In the genomic region with DNA sequence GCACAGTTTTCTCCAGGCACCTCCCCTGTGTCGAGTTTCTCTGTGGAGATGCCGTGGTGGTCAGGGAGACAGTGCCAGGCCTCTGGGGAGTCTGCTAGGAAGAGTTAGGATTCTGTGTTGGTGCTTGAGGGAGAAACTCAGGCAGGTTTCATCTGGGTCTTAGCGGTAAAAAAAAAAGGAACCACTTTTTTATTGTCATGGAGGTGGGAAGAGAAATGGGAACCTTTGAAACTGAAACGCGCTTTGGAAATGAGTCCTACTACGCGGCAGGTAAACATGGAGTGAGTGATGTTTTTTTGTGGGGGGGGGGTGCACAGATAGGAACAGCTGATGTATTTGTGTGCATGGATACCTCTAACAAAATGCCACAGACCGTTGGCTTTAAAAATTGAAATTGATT, we compare ENCODE assay signal across 14 mouse cellular contexts. TPM values are rescaled to one million over a fixed set of nuclear protein-coding genes. Genes with fewer than 3 reads are reported as not detected.
DNase-seq lines count a peak whose midpoint lies in the region; ATAC-seq and TF ChIP-seq lines count a peak whose summit lies in the region.
"Had no signal": no experiment of that assay in that cellular context is flagged by ENCODE, and none has a peak within 500 bp of the region (broad histone marks: within the 10 kb centered on the region; RNA-seq: fewer than 3 reads in every experiment).

No protein-coding gene starts in this region.

- no peak for DNase-seq in liver, adult 2 months (ENCODE audit: extremely low read depth, low read depth, low spot score)
- no peak for DNase-seq in liver
- no peak for DNase-seq in liver, embryonic 14.5 days (ENCODE audit: low read depth in 3 of 3, low spot score in 3 of 3)
- DNase-seq in left cerebral cortex, adult 8-10 months (ENCODE audit: low spot score in 2 of 2), result no peak
- DNase-seq: thymus, adult 2 months had no signal

- peak overlapping the region; percentile 14 for H3K4me3 ChIP-seq in erythroblast, embryonic 14.5 days (replicated peaks)
- H3K4me3 ChIP-seq in liver, adult 2 months (ENCODE audit: insufficient read depth, low read depth, low read length), result no peak overlapping the region
- no peak overlapping the region for H3K4me3 ChIP-seq in bone marrow, adult 2 months (replicated peaks; ENCODE audit: control insufficient read depth, low read depth, low read length)
- no peak overlapping the region for H3K4me3 ChIP-seq in liver, embryonic 14.5 days (ENCODE audit: insufficient read depth in 1 of 2, low read depth in 2 of 2, low read length in 2 of 2)
- no peak overlapping the region for H3K4me3 ChIP-seq in heart, embryonic 12.5 days
- H3K4me3 ChIP-seq: hindbrain, embryonic 12.5 days; limb, embryonic 15.5 days; midbrain, embryonic 13.5 days; myocyte had no signal

- H3K4me2 ChIP-seq in liver, embryonic 14.5 days (ENCODE audit: low read depth), result peak overlapping the region; percentile 23
- H3K4me2 ChIP-seq in heart, embryonic 12.5 days, result no peak overlapping the region
- H3K4me2 ChIP-seq: hindbrain, embryonic 12.5 days; limb, embryonic 15.5 days; midbrain, embryonic 13.5 days had no signal

- no peak for TF ChIP-seq CTCF in liver, adult 2 months (IDR thresholded peaks at IDR 0.05; ENCODE audit: low read depth, low read length)
- TF ChIP-seq CTCF in bone marrow, adult 2 months (IDR thresholded peaks at IDR 0.05; ENCODE audit: control insufficient read depth, insufficient read depth, low read length), result no peak
- no peak for TF ChIP-seq CTCF in liver, embryonic 14.5 days (IDR thresholded peaks at IDR 0.05; ENCODE audit: low read depth)

- no peak for TF ChIP-seq EP300 in liver, embryonic 14.5 days (IDR thresholded peaks at IDR 0.05; ENCODE audit: low read depth)

- H3K9ac ChIP-seq in liver, adult 2 months (ENCODE audit: low read depth, low read length), result 0 out of 2 replicates have a peak overlapping the region, but pooled peaks have one; percentile 11
- 0 out of 2 replicates have a peak overlapping the region, but pooled peaks have one; percentile 24 for H3K9ac ChIP-seq in liver, embryonic 14.5 days (replicated peaks)
- H3K9ac ChIP-seq in heart, embryonic 12.5 days, result no peak overlapping the region
- H3K9ac ChIP-seq: hindbrain, embryonic 12.5 days; limb, embryonic 15.5 days; midbrain, embryonic 13.5 days had no signal

- no peaks in the 10 kb centered on the region for H3K9me3 ChIP-seq in erythroblast, embryonic 14.5 days (ENCODE audit: control insufficient read depth, low read length)
- H3K9me3 ChIP-seq in liver, embryonic 14.5 days (ENCODE audit: control insufficient read depth, low read length), result no peaks in the 10 kb centered on the region
- H3K9me3 ChIP-seq in heart, embryonic 12.5 days (replicated peaks), result 0 out of 2 replicates have a peak, but pooled peaks cover 6% of the 10 kb centered on the region
- H3K9me3 ChIP-seq: hindbrain, embryonic 12.5 days; limb, embryonic 15.5 days; midbrain, embryonic 13.5 days had no signal

- no peak for ATAC-seq in erythroblast, adult 5-6 weeks (replicated peaks; ENCODE audit: low FRiP score, poor library complexity, severe bottlenecking)
- no peak for ATAC-seq in liver, embryonic 14.5 days (ENCODE audit: insufficient read depth)
- no peak for ATAC-seq in heart, embryonic 12.5 days (ENCODE audit: insufficient number of reproducible peaks, low FRiP score)
- ATAC-seq: forebrain, embryonic 16.5 days; midbrain, embryonic 13.5 days had no signal

- no peaks in the 10 kb centered on the region for H3K27me3 ChIP-seq in erythroblast, embryonic 14.5 days (ENCODE audit: control insufficient read depth)
- H3K27me3 ChIP-seq in liver, adult 2 months (ENCODE audit: control insufficient read depth, insufficient read depth, low read length), result no peaks in the 10 kb centered on the region
- H3K27me3 ChIP-seq in liver, embryonic 14.5 days (ENCODE audit: control insufficient read depth, insufficient read depth, low read length), result no peaks in the 10 kb centered on the region
- H3K27me3 ChIP-seq in heart, embryonic 12.5 days (replicated peaks), result no peaks in the 10 kb centered on the region
- H3K27me3 ChIP-seq: hindbrain, embryonic 12.5 days; limb, embryonic 15.5 days had no signal

- H3K4me1 ChIP-seq in erythroblast, embryonic 14.5 days (ENCODE audit: control insufficient read depth), result peaks cover 96% of the 10 kb centered on the region
- H3K4me1 ChIP-seq in liver, adult 2 months (ENCODE audit: control insufficient read depth, insufficient read depth, low read length), result peaks cover 44% of the 10 kb centered on the region
- H3K4me1 ChIP-seq in bone marrow, adult 2 months (ENCODE audit: control insufficient read depth, insufficient read depth, low read length), result peaks cover 20% of the 10 kb centered on the region
- H3K4me1 ChIP-seq in liver, embryonic 14.5 days (replicated peaks; ENCODE audit: control insufficient read depth in 2 of 2, insufficient read depth in 2 of 2, low read length in 1 of 2), result peaks cover 62 to 71% of the 10 kb centered on the region in 2 experiments
- H3K4me1 ChIP-seq in heart, embryonic 12.5 days (replicated peaks), result peaks cover 11% of the 10 kb centered on the region; the same call in 1 of the 2 replicates

- WGBS in liver, adult 2 months, result 52% methylated on average over 8 of the region's 8 CpGs
- 63% methylated on average over 8 of the region's 8 CpGs for WGBS in bone marrow, adult 2 months
- WGBS in liver, embryonic 14.5 days (ENCODE audit: insufficient replicate concordance), result 79% methylated on average over 8 of the region's 8 CpGs
- WGBS in heart, embryonic 12.5 days, result 83% methylated on average over 8 of the region's 8 CpGs

- peak overlapping the region; percentile 52; the same call in 1 of the 2 replicates for H3K27ac ChIP-seq in liver, adult 2 months (replicated peaks; ENCODE audit: insufficient read depth, low read depth, low read length)
- peak overlapping the region; percentile 31 for H3K27ac ChIP-seq in bone marrow, adult 2 months (ENCODE audit: control insufficient read depth, insufficient read depth, low read depth, low read length, poor library complexity)
- H3K27ac ChIP-seq in liver, embryonic 14.5 days, result peak overlapping the region; percentile 15
- no peak overlapping the region for H3K27ac ChIP-seq in heart, embryonic 12.5 days (ENCODE audit: poor library complexity, severe bottlenecking)
- H3K27ac ChIP-seq: hindbrain, embryonic 12.5 days; midbrain, embryonic 13.5 days had no signal

- no peak for TF ChIP-seq POLR2A in liver, adult 2 months (IDR thresholded peaks at IDR 0.05; ENCODE audit: extremely low read depth, insufficient read depth, low read length)
- no peak for TF ChIP-seq POLR2A in bone marrow, adult 2 months (IDR thresholded peaks at IDR 0.05; ENCODE audit: borderline replicate concordance, control insufficient read depth, low read depth, low read length)

- H3K79me2 ChIP-seq in liver, adult 2 months (ENCODE audit: control insufficient read depth, insufficient read depth, low read length), result peaks cover 33% of the 10 kb centered on the region; the same call in 1 of the 2 replicates

- H3K36me3 ChIP-seq in erythroblast, embryonic 14.5 days (ENCODE audit: control insufficient read depth), result peaks cover 100% of the 10 kb centered on the region
- H3K36me3 ChIP-seq in liver, adult 2 months (ENCODE audit: control insufficient read depth, insufficient read depth, low read length), result peaks cover 1% of the 10 kb centered on the region; the same call in 1 of the 2 replicates
- peaks cover 37% of the 10 kb centered on the region for H3K36me3 ChIP-seq in liver, embryonic 14.5 days (replicated peaks; ENCODE audit: control insufficient read depth, insufficient read depth, low read depth)
- H3K36me3 ChIP-seq in heart, embryonic 12.5 days, result no peaks in the 10 kb centered on the region
- H3K36me3 ChIP-seq: hindbrain, embryonic 12.5 days; limb, embryonic 15.5 days; midbrain, embryonic 13.5 days had no signal

RNA-seq across cellular contexts. Expression of gene Mgll, which starts 12.1 kb away (rescaled TPM):
- 28.7 and 42.4 TPM in 2 replicates for polyA plus RNA-seq in erythroblast, embryonic 14.5 days (2012)
- total RNA-seq in erythroblast, adult 5-6 weeks (2015; ENCODE audit: low replicate concordance), result 29.8 and 41.2 TPM in 2 replicates
- 44.1 and 78.5 TPM in 2 replicates for total RNA-seq in erythroblast, adult 5-6 weeks (2017; ENCODE audit: low replicate concordance)
- 56.2 and 81.3 TPM in 2 replicates for total RNA-seq in liver, adult 2 months (2014; rRNA removed)
- 156 and 158 TPM in 2 replicates for polyA plus RNA-seq in liver, adult 2 months (2012; rRNA removed)
- 55.1 and 57.9 TPM in 2 replicates for polyA plus RNA-seq in bone marrow, adult 2 months (2011; ENCODE audit: insufficient read depth, insufficient read length, low replicate concordance, missing spikeins)
- polyA plus RNA-seq in liver, embryonic 14.5 days (2012; rRNA removed), result 14.8 and 17.0 TPM in 2 replicates
- polyA plus RNA-seq in liver, embryonic 14.5 days (2014; fragmentation: Nextera tagmentation; extraction: Ambion mirVana), result 65.5 and 68.0 TPM in 2 replicates
- 9.2 and 9.7 TPM in 2 replicates for polyA plus RNA-seq in heart, embryonic 12.5 days (2016; fragmentation: Nextera tagmentation; extraction: Ambion mirVana)
- 100 to 1,000 TPM; 167 to 184 (median 176) TPM for total RNA-seq in left cerebral cortex, adult 8-10 months (2022)
